Mouse (Mus musculus) limb, embryonic 13.5 days (tissue): ENCODE measurements around the gene Gm43638. TPM values are rescaled to one million over a fixed set of nuclear protein-coding genes. Genes with fewer than 3 reads are reported as not detected.
"Not testable (repeated sequence)": the region's sequence is repeated elsewhere in the genome, so short reads cannot be mapped to it uniquely, and the experiment has no call there.

Experiments
- ATAC-seq: fragments of 200-750 bp; cut with Nextera tagmentation; 2 replicates; pipeline ENCODE4 v1.8.0; 2017; ENCODE audit warnings: low read depth, moderate number of reproducible peaks, moderate TSS enrichment; ENCODE audit not compliant: low FRiP score
- H3K27ac ChIP-seq: fragments of 300-500 bp; sonication (generic); 2 replicates; pipeline ENCODE4 v1.5.1; 2015; ENCODE audit warnings: inconsistent platforms, mild to moderate bottlenecking, moderate library complexity
- H3K27me3 ChIP-seq: fragments of 300-500 bp; sonication (generic); 2 replicates; pipeline ENCODE4 v1.6.1; 2015; ENCODE audit warnings: mild to moderate bottlenecking, inconsistent platforms
- H3K36me3 ChIP-seq: fragments of 300-500 bp; sonication (generic); 2 replicates; pipeline ENCODE4 v1.6.1; 2015; ENCODE audit warnings: inconsistent platforms, mild to moderate bottlenecking, moderate library complexity
- H3K4me1 ChIP-seq: fragments of 300-500 bp; sonication (generic); 2 replicates; pipeline ENCODE4 v1.6.1; 2015; ENCODE audit warnings: inconsistent platforms
- H3K4me2 ChIP-seq: fragments of 300-500 bp; sonication (generic); replicated peaks from 2 replicates; pipeline ENCODE4 v1.6.1; 2015; ENCODE audit warnings: inconsistent platforms, mild to moderate bottlenecking, moderate library complexity
- H3K4me3 ChIP-seq: fragments of 300-500 bp; sonication (generic); 2 replicates; pipeline ENCODE4 v1.5.1; 2015; ENCODE audit warnings: moderate library complexity, mild to moderate bottlenecking, inconsistent platforms
- H3K9ac ChIP-seq: fragments of 300-500 bp; sonication (generic); 2 replicates; pipeline ENCODE4 v1.6.1; 2015; ENCODE audit warnings: mild to moderate bottlenecking, inconsistent platforms
- H3K9me3 ChIP-seq: fragments of 300-500 bp; sonication (generic); 2 replicates; pipeline ENCODE4 v1.6.1; 2016; ENCODE audit warnings: inconsistent platforms
- whole genome bisulfite sequencing: fragments of 180-500 bp; shearing (Covaris S2); methylation state at CpG from one replicate; pipeline ENCODE4 v1.1.7; 2015; 5-methylcytosine and 5-hydroxymethylcytosine counted together
- polyA plus RNA-seq: library from polyadenylated mRNA; unstranded; fragments of >200 nt; fragmentation: Nextera tagmentation; extraction: Ambion mirVana; gene quantifications from 2 replicates; pipeline ENCODE4 v1.2.1, GENCODE M21; 2015

The Gm43638 gene
- polyA plus RNA-seq, 1 experiment from 2014 or later, result not detected

DNA sequence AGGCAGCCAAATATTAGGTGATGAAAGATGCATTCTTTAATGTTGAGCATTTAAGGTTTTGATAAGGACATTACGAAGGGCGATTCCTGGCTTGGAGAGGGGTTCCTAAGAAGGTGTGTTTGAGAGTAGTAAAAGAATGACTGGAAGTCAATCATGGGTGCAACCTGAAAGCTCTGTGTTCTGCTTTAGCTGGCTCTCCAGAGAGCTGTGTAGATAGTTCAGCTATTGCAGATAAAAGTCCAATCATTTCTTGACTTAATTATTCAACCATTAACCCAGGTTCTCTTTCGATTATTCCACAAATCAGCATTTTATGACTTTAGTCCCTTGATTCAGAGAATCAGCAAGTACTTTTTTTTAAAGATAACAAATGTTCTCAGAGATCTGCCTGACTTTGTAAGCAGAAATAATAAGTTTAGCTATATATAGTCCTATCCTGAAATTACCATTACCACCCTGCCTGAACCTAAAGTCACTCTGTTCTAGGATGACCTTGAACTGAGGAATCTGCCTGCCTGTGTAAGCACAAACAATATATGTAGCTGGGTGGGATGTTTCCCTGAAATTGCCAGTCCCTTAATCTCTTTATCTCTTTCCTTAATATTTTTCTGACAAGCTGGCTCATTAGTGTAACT is 30.3 kb downstream of the Gm43638 start:
- H3K4me2 ChIP-seq, result no peak overlapping the region
- H3K27ac ChIP-seq, result no peak overlapping the region
- no peaks in the 10 kb centered on the region for H3K4me1 ChIP-seq
- H3K36me3 ChIP-seq, result no peaks in the 10 kb centered on the region
- H3K4me3 ChIP-seq, result no peak overlapping the region
- 87% methylated on average over 3 of the region's 3 CpGs for WGBS
- H3K9ac ChIP-seq, result no peak overlapping the region
- no peak for ATAC-seq
- no peaks in the 10 kb centered on the region for H3K27me3 ChIP-seq
- no peaks in the 10 kb centered on the region for H3K9me3 ChIP-seq

DNA sequence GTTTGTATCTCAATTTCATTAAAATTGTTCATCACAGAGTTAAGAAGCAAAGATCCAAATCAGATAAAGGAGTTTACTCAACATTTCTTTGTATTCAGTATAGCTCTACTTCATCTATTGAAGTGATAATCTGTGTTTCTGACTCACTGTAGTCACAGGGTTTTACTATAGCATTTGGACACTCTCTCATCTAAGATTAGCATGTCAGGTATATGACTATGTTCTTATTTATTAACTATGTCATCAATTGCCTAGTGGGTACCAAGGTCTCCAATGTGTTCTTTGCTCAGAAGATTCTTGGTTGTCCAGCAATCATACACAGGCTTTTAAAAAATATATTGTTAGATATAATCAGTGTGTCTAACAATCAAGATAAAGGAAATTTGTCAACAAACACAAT is 31.1 kb downstream of the Gm43638 start:
- no peaks in the 10 kb centered on the region for H3K4me1 ChIP-seq
- H3K9ac ChIP-seq, result no peak overlapping the region
- H3K4me2 ChIP-seq, result no peak overlapping the region
- no peaks in the 10 kb centered on the region for H3K36me3 ChIP-seq
- no peak overlapping the region for H3K4me3 ChIP-seq
- H3K27me3 ChIP-seq, result no peaks in the 10 kb centered on the region
- no peak for ATAC-seq
- H3K9me3 ChIP-seq, result no peaks in the 10 kb centered on the region
- H3K27ac ChIP-seq, result no peak overlapping the region

GRCm38 (mm10) chr5:87452514-87452913 is 34.1 kb downstream of the Gm43638 start:
- H3K4me1 ChIP-seq, H3K9me3 ChIP-seq, H3K36me3 ChIP-seq, ATAC-seq, H3K4me2 ChIP-seq, H3K27ac ChIP-seq, H3K27me3 ChIP-seq, H3K9ac ChIP-seq, H3K4me3 ChIP-seq: not testable (repeated sequence)
- 88% methylated on average over 3 of the region's 5 CpGs for WGBS

DNA sequence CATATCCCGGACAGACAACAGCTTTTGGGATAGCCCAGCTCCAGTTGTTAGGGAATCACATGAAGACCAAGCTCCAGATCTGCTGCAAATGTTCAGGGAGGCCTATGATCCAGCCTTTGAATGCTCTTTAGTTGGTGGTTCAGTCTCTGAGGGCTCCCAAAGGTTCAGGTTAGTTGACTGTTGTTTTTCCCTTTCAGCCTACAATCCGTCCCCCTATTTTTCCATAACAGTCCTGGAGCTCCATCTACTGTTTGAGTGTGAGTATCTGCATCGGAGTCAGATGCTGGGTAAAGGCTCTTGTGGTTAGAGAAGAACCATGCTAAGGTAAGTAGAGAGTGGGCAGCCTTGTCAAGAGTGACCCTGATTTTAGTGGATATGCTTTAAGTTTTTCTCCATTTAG is 50.3 kb downstream of the Gm43638 start:
- H3K9ac ChIP-seq, result no peak overlapping the region
- no peaks in the 10 kb centered on the region for H3K9me3 ChIP-seq
- no peaks in the 10 kb centered on the region for H3K4me1 ChIP-seq
- WGBS, result 45% methylated on average over 3 of the region's 3 CpGs
- no peaks in the 10 kb centered on the region for H3K27me3 ChIP-seq
- ATAC-seq, result no peak
- H3K4me3 ChIP-seq, result no peak overlapping the region
- no peak overlapping the region for H3K4me2 ChIP-seq
- H3K36me3 ChIP-seq, result no peaks in the 10 kb centered on the region
- H3K27ac ChIP-seq, result no peak overlapping the region

DNA sequence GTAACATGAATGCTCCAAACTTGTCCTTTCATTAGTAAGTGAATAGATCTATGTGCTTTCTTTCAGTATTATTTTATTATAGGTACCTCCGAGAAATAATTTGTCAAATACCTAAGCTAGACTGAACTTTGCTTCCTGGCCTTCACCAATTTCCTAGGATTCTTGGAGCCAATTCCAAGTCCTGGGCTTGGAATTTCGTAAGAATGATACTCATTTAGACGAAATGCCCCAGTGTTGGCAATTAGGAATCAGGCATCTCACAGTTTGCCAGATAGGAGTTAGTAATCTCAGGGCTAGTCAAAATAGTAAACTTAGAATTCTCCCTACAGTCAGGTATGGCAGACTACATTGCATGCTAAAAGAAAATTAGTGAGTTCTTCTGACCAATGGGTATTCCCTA is 60.9 kb downstream of the Gm43638 start:
- WGBS, result 79% methylated on average over 3 of the region's 3 CpGs

GRCm38 (mm10) chr5:87424041-87424440 is 62.6 kb downstream of the Gm43638 start, which contains the start of gene Ugt2b38:
Gene Ugt2b38, minus strand, starts transcription at chr5:87424203.
- H3K4me3 ChIP-seq, ATAC-seq, H3K36me3 ChIP-seq, H3K27ac ChIP-seq, H3K4me1 ChIP-seq, H3K9ac ChIP-seq, H3K27me3 ChIP-seq, H3K9me3 ChIP-seq, H3K4me2 ChIP-seq: not testable (repeated sequence)
- 96% methylated on average over 1 of the region's 2 CpGs for WGBS

More for the DNA sequence above, 60.9 kb downstream of the Gm43638 start:
- Histone ChIP-seq H3K4me3 (no peak overlapping the region), H3K36me3 (no peaks in the 10 kb centered on the region), H3K27ac (no peak overlapping the region), H3K4me2 (no peak overlapping the region), H3K4me1 (no peaks in the 10 kb centered on the region), H3K27me3 (no peaks in the 10 kb centered on the region), H3K9me3 (no peaks in the 10 kb centered on the region), H3K9ac (no peak overlapping the region)
- ATAC-seq, result no peak

Other genes with a start within 250 kb of the Gm43638 start
- not detected in 2 replicates for gene Ugt2b37, start 232.0 kb downstream of the Gm43638 start, polyA plus RNA-seq
- gene Ugt2a3, start 149.6 kb downstream of the Gm43638 start, polyA plus RNA-seq, result not detected in 2 replicates
- not detected in 2 replicates for gene Ugt2b38, start 62.6 kb downstream of the Gm43638 start, polyA plus RNA-seq
- not detected in 2 replicates for gene Ugt2a2, start 4.5 kb downstream of the Gm43638 start, polyA plus RNA-seq
- gene Ugt2a1, start 4.1 kb upstream of the Gm43638 start, polyA plus RNA-seq, result not detected in 2 replicates
- not detected in 2 replicates for gene Sult1b1, start 51.4 kb upstream of the Gm43638 start, polyA plus RNA-seq
- gene Sult1d1, start 82.2 kb upstream of the Gm43638 start, polyA plus RNA-seq, result not detected in 2 replicates
- gene Sult1e1, start 104.8 kb upstream of the Gm43638 start, polyA plus RNA-seq, result 0.11 TPM in 1 of 2 replicates, not detected in the other
- gene Csn1s1, start 179.4 kb upstream of the Gm43638 start, polyA plus RNA-seq, result not detected in 2 replicates
- not detected in 2 replicates for gene Csn2, start 212.8 kb upstream of the Gm43638 start, polyA plus RNA-seq